ENCODE assay signal across 11 mouse cellular contexts in genomic region chr11:78355471-78356238, GRCm38 (mm10). TPM values are rescaled to one million over a fixed set of nuclear protein-coding genes. Genes with fewer than 3 reads are reported as not detected.
A peak's percentile ranks its signal among the peaks of the same experiment; 100 is the strongest.
DNase-seq lines count a peak whose midpoint lies in the region; ATAC-seq and TF ChIP-seq lines count a peak whose summit lies in the region.
"Had no signal": no experiment of that assay in that cellular context is flagged by ENCODE, and none has a peak within 500 bp of the region (broad histone marks: within the 10 kb centered on the region; RNA-seq: fewer than 3 reads in every experiment).

No protein-coding gene starts in this region.

- 32% methylated on average over 4 of the region's 4 CpGs for WGBS in hindbrain, postnatal 0 days

- no peaks in the 10 kb centered on the region for H3K36me3 ChIP-seq in hindbrain, postnatal 0 days (ENCODE audit: insufficient read depth, low read length)
- H3K36me3 ChIP-seq: embryonic facial prominence, embryonic 12.5 days; limb, embryonic 13.5 days; stomach, embryonic 15.5 days had no signal

- no peaks in the 10 kb centered on the region for H3K4me1 ChIP-seq in hindbrain, postnatal 0 days (ENCODE audit: insufficient read depth, low read length)
- H3K4me1 ChIP-seq: embryonic facial prominence, embryonic 12.5 days; stomach, embryonic 15.5 days had no signal

- no peaks in the 10 kb centered on the region for H3K9me3 ChIP-seq in hindbrain, postnatal 0 days (ENCODE audit: low read length)
- H3K9me3 ChIP-seq: embryonic facial prominence, embryonic 12.5 days; limb, embryonic 13.5 days; stomach, embryonic 15.5 days had no signal

- peak; percentile 70 to 77 for DNase-seq in heart, postnatal 14 days
- DNase-seq in heart, adult 8-10 months (ENCODE audit: low spot score) = no peak
- DNase-seq in 3T3-L1 (ENCODE audit: low read depth, low spot score) = peak; percentile 81
- DNase-seq in MN1 (ENCODE audit: low spot score) = peak; percentile 52
- peak; percentile 89 to 94 for DNase-seq in cerebellum, postnatal 10 days
- peak; percentile 73 for DNase-seq in hindbrain, postnatal 0 days (ENCODE audit: low spot score)
- peak; percentile 59 for DNase-seq in lung, postnatal 25 days (ENCODE audit: low spot score)
- DNase-seq in thymus, postnatal 25 days = peak; percentile 60

- no peak overlapping the region for H3K9ac ChIP-seq in hindbrain, postnatal 0 days (replicated peaks; ENCODE audit: low read length)
- H3K9ac ChIP-seq: embryonic facial prominence, embryonic 12.5 days; limb, embryonic 13.5 days; stomach, embryonic 15.5 days had no signal

- peak; percentile 75 for TF ChIP-seq CTCF in hindbrain, postnatal 0 days (IDR thresholded peaks at IDR 0.05; ENCODE audit: low read depth)

- no peak overlapping the region for H3K27ac ChIP-seq in hindbrain, postnatal 0 days
- H3K27ac ChIP-seq: embryonic facial prominence, embryonic 12.5 days; limb, embryonic 13.5 days; stomach, embryonic 15.5 days had no signal

- no peak overlapping the region for H3K4me2 ChIP-seq in hindbrain, postnatal 0 days (ENCODE audit: low read depth, low read length)
- H3K4me2 ChIP-seq: embryonic facial prominence, embryonic 12.5 days; limb, embryonic 13.5 days; stomach, embryonic 15.5 days had no signal

- intact Hi-C loops in heart, postnatal 14 days (cut with DNase I) = loop anchor here (1.0 kb wide), 1 partner anchor 44 kb away; no protein-coding TSS in a partner anchor

- no peaks in the 10 kb centered on the region for H3K27me3 ChIP-seq in hindbrain, postnatal 0 days (ENCODE audit: insufficient read depth, low read length)
- H3K27me3 ChIP-seq: embryonic facial prominence, embryonic 12.5 days; limb, embryonic 13.5 days; stomach, embryonic 15.5 days had no signal

- no peak overlapping the region for H3K4me3 ChIP-seq in hindbrain, postnatal 0 days (ENCODE audit: low read length)
- H3K4me3 ChIP-seq: embryonic facial prominence, embryonic 12.5 days; limb, embryonic 13.5 days; stomach, embryonic 15.5 days had no signal

- peak; percentile 41; the same call in 1 of the 2 replicates for ATAC-seq in hindbrain, postnatal 0 days

RNA-seq across cellular contexts. Expression of gene Unc119, which starts 12.4 kb away (rescaled TPM):
- total RNA-seq in heart, postnatal 14 days (2021) = 1 to 10 TPM; 5.9 to 6.3 TPM
- 1 to 10 TPM; 3.5 to 6.8 (median 4.8) TPM for total RNA-seq in heart, adult 8-10 months (2022)
- total RNA-seq in hindbrain, postnatal 0 days (2014; rRNA removed) = 125 and 154 TPM in 2 replicates
- polyA plus RNA-seq in hindbrain, postnatal 0 days (2015; fragmentation: Nextera tagmentation; extraction: Ambion mirVana) = 76.2 and 82.0 TPM in 2 replicates

RNA-seq across cellular contexts. Expression of gene Pigs, which starts 27.4 kb away (rescaled TPM):
- 10 to 100 TPM; 23.5 to 23.9 TPM for total RNA-seq in heart, postnatal 14 days (2021)
- 10 to 100 TPM; 24.6 to 27.1 (median 25.1) TPM for total RNA-seq in heart, adult 8-10 months (2022)
- 88.3 and 89.0 TPM in 2 replicates for total RNA-seq in hindbrain, postnatal 0 days (2014; rRNA removed)
- polyA plus RNA-seq in hindbrain, postnatal 0 days (2015; fragmentation: Nextera tagmentation; extraction: Ambion mirVana) = 105 TPM in 2 replicates

RNA-seq across cellular contexts. Expression of gene Foxn1, which starts 30.7 kb away (rescaled TPM):
- total RNA-seq in heart, postnatal 14 days (2021) = under 1 TPM in 1 of 2 experiments, not detected in 1; 0.24 TPM
- not detected for total RNA-seq in heart, adult 8-10 months (2022)
- total RNA-seq in hindbrain, postnatal 0 days (2014; rRNA removed) = not detected in 2 replicates
- polyA plus RNA-seq in hindbrain, postnatal 0 days (2015; fragmentation: Nextera tagmentation; extraction: Ambion mirVana) = not detected in 2 replicates

RNA-seq across cellular contexts. Expression of gene Aldoc, which starts 32.9 kb away (rescaled TPM):
- 1 to 10 TPM in 1 of 2 experiments, under 1 TPM in 1; 0.54 to 1.0 TPM for total RNA-seq in heart, postnatal 14 days (2021)
- 1 to 10 TPM in 3 of 4 experiments, under 1 TPM in 1; 0.75 to 1.8 (median 1.3) TPM for total RNA-seq in heart, adult 8-10 months (2022)
- 798 and 822 TPM in 2 replicates for total RNA-seq in hindbrain, postnatal 0 days (2014; rRNA removed)
- 693 and 762 TPM in 2 replicates for polyA plus RNA-seq in hindbrain, postnatal 0 days (2015; fragmentation: Nextera tagmentation; extraction: Ambion mirVana)

RNA-seq across cellular contexts. Expression of gene Spag5, which starts 54.3 kb away (rescaled TPM):
- 1 to 10 TPM; 2.2 to 4.2 TPM for total RNA-seq in heart, postnatal 14 days (2021)
- total RNA-seq in heart, adult 8-10 months (2022) = under 1 TPM; 0.31 to 0.57 (median 0.46) TPM
- total RNA-seq in hindbrain, postnatal 0 days (2014; rRNA removed) = 26.7 and 31.4 TPM in 2 replicates
- polyA plus RNA-seq in hindbrain, postnatal 0 days (2015; fragmentation: Nextera tagmentation; extraction: Ambion mirVana) = 9.1 and 9.9 TPM in 2 replicates

Comparison
In these comparisons a context has a peak if more than half of its experiments do, and no peak if none do; other contexts are left out.
1. RNA of gene Unc119, which starts 12.4 kb away (total RNA-seq): 125 to 154 TPM in hindbrain, postnatal 0 days; 5.9 to 6.3 TPM in heart, postnatal 14 days and 3.5 to 6.8 TPM in heart, adult 8-10 months; every median in the first group is over 10 times any median in the second.